Mouse (Mus musculus) kidney, embryonic 16.5 days (tissue): ENCODE results near the gene Sh3bp1. TPM values are rescaled to one million over a fixed set of nuclear protein-coding genes. Genes with fewer than 3 reads are reported as not detected.

Experiments
- ATAC-seq: fragments of 200-750 bp; cut with Nextera tagmentation; 2 replicates; pipeline ENCODE4 v1.8.0; 2017; ENCODE audit warnings: moderate TSS enrichment; ENCODE audit not compliant: low FRiP score, low TSS enrichment
- H3K27ac ChIP-seq: fragments of 300-500 bp; sonication (generic); 2 replicates; pipeline ENCODE4 v1.5.1; 2014; ENCODE audit warnings: low read length
- H3K27me3 ChIP-seq: fragments of 300-500 bp; sonication (generic); 2 replicates; pipeline ENCODE4 v1.6.1; 2014; ENCODE audit warnings: low read length, control low read depth, mixed read lengths; ENCODE audit not compliant: insufficient read depth
- H3K36me3 ChIP-seq: fragments of 300-500 bp; sonication (generic); 2 replicates; pipeline ENCODE4 v1.6.1; 2014; ENCODE audit warnings: low read length, control low read depth, mixed read lengths; ENCODE audit not compliant: insufficient read depth
- H3K4me1 ChIP-seq: fragments of 300-500 bp; sonication (generic); 2 replicates; pipeline ENCODE4 v1.6.1; 2014; ENCODE audit warnings: low read length, control low read depth, mixed read lengths; ENCODE audit not compliant: insufficient read depth
- H3K4me2 ChIP-seq: fragments of 300-500 bp; sonication (generic); replicated peaks from 2 replicates; pipeline ENCODE4 v1.6.1; 2014; ENCODE audit warnings: low read depth, low read length
- H3K4me3 ChIP-seq: fragments of 300-500 bp; sonication (generic); 2 replicates; pipeline ENCODE4 v1.5.1; 2014; ENCODE audit warnings: mild to moderate bottlenecking, low read length
- H3K9ac ChIP-seq: fragments of 300-500 bp; sonication (generic); replicated peaks from 2 replicates; pipeline ENCODE4 v1.6.1; 2014; ENCODE audit warnings: low read length
- H3K9me3 ChIP-seq: fragments of 300-500 bp; sonication (generic); 2 replicates; pipeline ENCODE4 v1.6.1; 2016; ENCODE audit warnings: low read length, control low read depth
- WGBS: fragments of 180-500 bp; shearing (Covaris S2); extraction: QIAGEN DNeasy Blood & Tissue Kit; methylation state at CpG from one replicate; pipeline ENCODE4 v1.1.7; 2014; 5-methylcytosine and 5-hydroxymethylcytosine counted together
- microRNA-seq: library from miRNA; unstranded; fragments of <30 nt; microRNA quantifications from one replicate; pipeline ENCODE4, GENCODE M21; 2016
- polyA plus RNA-seq: library from polyadenylated mRNA; unstranded; fragments of >200 nt; fragmentation: Nextera tagmentation; extraction: Ambion mirVana; gene quantifications from 2 replicates; pipeline ENCODE4 v1.2.1, GENCODE M21; 2015

Sh3bp1 gene
- polyA plus RNA-seq, 1 experiment from 2014 or later = 33.1 TPM

DNA sequence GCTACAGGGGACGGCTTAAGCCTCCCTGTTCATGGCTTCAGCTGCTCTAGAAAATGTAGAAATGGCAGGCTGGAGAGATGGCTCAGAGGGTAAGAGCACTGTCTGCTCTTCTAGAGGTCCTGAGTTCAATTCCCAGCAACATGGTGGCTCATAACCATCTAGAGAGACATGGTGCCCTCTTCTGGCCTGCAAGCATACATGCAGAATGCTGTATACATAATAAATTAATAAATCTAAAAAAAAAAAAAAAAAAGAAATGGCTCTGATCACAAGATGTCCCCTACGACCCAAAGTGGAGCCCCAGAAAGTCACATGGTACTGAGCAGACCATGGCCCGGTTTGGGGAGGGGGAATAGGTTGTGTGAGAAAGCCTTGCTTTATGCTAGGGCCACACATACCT is 56.1 kb downstream of the Sh3bp1 start:
- WGBS = 70% methylated on average over 3 of the region's 3 CpGs

DNA sequence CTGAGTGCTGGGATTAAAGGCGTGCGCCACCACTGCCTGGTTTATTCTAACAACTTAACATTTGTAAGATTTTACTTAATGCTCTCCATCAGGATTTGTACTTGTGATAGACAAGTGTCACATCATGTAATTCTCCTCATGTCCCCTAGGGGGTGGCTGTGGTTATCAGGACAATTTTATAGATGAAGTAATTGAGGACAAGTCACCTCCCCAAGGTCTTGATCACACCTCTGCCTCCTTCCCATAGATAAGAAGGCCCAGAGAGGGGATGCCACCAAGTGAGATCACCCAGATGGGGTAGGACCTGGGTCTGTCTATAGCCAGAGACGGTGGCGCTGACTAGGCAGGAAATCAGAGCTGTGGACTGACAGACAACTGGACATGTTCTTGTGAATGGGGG is 56.8 kb downstream of the Sh3bp1 start:
- Histone ChIP-seq H3K27me3 (no peaks in the 10 kb centered on the region), H3K27ac (peak overlapping the region; percentile 69; the same call in 1 of the 2 replicates), H3K36me3 (0 out of 2 replicates have a peak, but pooled peaks cover 13% of the 10 kb centered on the region), H3K9me3 (no peaks in the 10 kb centered on the region), H3K4me2 (no peak overlapping the region), H3K9ac (no peak overlapping the region), H3K4me3 (no peak overlapping the region), H3K4me1 (peaks cover 12% of the 10 kb centered on the region)
- WGBS = 73% methylated on average over 4 of the region's 4 CpGs
- ATAC-seq = no peak

More for the DNA sequence above, 56.1 kb downstream of the Sh3bp1 start:
- H3K36me3 ChIP-seq = 0 out of 2 replicates have a peak, but pooled peaks cover 12% of the 10 kb centered on the region
- peaks cover 12% of the 10 kb centered on the region for H3K4me1 ChIP-seq
- no peak overlapping the region for H3K4me3 ChIP-seq
- no peak overlapping the region for H3K27ac ChIP-seq
- ATAC-seq = no peak
- H3K9ac ChIP-seq = no peak overlapping the region
- H3K27me3 ChIP-seq = no peaks in the 10 kb centered on the region
- no peak overlapping the region for H3K4me2 ChIP-seq
- H3K9me3 ChIP-seq = no peaks in the 10 kb centered on the region

DNA sequence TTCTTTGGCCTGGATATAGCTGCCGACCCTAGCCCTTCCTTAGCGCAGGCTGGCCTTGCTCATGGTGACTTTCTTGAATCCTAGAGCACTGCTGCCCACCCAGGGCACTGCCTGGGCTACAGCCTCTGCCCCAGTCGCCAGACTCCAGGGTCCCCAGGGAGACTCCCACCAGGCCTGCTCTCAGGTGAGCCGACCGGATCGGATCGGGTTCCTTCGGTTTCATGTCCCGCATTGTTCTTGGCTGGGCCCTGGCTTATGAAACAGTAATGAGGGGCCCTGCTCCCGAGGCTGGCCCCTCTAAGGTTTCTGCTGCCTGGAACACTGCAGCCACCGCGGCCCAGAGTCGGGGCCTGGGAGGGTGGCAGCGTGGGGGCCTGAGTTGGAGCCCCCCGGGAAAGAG is 57.5 kb downstream of the Sh3bp1 start:
- Histone ChIP-seq H3K9ac (peak overlapping the region; percentile 61), H3K36me3 (0 out of 2 replicates have a peak, but pooled peaks cover 8% of the 10 kb centered on the region), H3K27ac (peak overlapping the region; percentile 69)

DNA sequence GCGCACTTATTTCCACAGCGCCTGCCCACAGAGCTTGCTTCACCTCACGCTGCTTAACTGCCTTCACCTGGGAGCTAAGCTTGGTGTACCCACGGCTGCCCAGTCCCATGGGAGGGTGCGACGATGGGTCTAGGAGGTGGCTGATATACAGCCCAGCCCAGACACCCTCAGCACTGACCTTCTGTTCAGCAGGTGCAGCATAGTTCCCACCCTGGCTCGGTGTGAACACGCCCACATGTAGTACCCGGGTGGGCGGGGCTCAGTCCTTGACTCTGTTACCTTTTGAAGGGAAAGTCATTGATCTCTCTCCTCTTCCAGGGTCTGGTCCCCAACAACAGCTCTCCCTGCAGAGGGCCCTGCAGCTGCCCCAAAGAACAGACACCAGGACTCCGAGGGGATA is 60.0 kb downstream of the Sh3bp1 start:
- WGBS = 84% methylated on average over 11 of the region's 11 CpGs
- Histone ChIP-seq H3K4me3 (no peak overlapping the region), H3K27ac (no peak overlapping the region), H3K4me1 (peaks cover 12% of the 10 kb centered on the region), H3K4me2 (no peak overlapping the region), H3K36me3 (0 out of 2 replicates have a peak, but pooled peaks cover 8% of the 10 kb centered on the region), H3K9ac (no peak overlapping the region), H3K9me3 (no peaks in the 10 kb centered on the region), H3K27me3 (no peaks in the 10 kb centered on the region)
- no peak for ATAC-seq

More for the DNA sequence above, 57.5 kb downstream of the Sh3bp1 start:
- Histone ChIP-seq H3K9me3 (no peaks in the 10 kb centered on the region), H3K27me3 (no peaks in the 10 kb centered on the region), H3K4me3 (no peak overlapping the region), H3K4me1 (peaks cover 12% of the 10 kb centered on the region), H3K4me2 (peak overlapping the region; percentile 42)
- peak; percentile 31 for ATAC-seq
- 29% methylated on average over 15 of the region's 15 CpGs for WGBS

DNA sequence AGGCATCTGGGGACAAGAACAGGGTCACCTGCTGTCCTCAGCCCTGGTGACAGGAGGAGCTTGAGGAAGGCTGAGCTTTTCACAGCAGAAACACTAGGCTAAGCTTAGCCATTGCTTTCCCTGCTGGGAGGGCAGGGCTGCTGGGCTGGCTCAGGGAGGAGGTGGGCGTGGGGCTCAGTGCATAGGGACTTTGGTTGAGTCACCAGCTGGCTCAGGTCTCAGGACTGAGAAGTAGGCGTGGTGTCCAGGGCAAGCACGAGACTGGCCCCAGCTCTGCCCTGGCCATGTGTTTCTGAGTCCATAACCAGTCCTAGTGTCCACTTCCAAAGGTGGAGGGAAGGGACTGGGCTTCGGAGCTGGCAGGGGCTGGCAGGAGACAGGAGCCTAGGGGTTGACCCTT is 60.5 kb downstream of the Sh3bp1 start:
- ATAC-seq = no peak
- Histone ChIP-seq H3K27me3 (no peaks in the 10 kb centered on the region), H3K4me1 (peaks cover 12% of the 10 kb centered on the region), H3K9ac (no peak overlapping the region), H3K36me3 (0 out of 2 replicates have a peak, but pooled peaks cover 8% of the 10 kb centered on the region), H3K4me2 (no peak overlapping the region), H3K27ac (no peak overlapping the region), H3K4me3 (no peak overlapping the region), H3K9me3 (no peaks in the 10 kb centered on the region)
- WGBS = 80% methylated on average over 4 of the region's 4 CpGs

Small RNAs within 50 kb of the gene (microRNA-seq; reads per million reads assigned to microRNA genes)
- not detected for gene Mir6955

Other genes with a start within 250 kb of the Sh3bp1 start
- 0.03 and 0.07 TPM in 2 replicates for gene Elfn2, start 181.0 kb upstream of the Sh3bp1 start, polyA plus RNA-seq
- 28.7 and 31.7 TPM in 2 replicates for gene Mfng, start 126.3 kb upstream of the Sh3bp1 start, polyA plus RNA-seq
- gene Card10, start 96.7 kb upstream of the Sh3bp1 start, polyA plus RNA-seq = 9.9 and 10.6 TPM in 2 replicates
- gene Cdc42ep1, start 57.1 kb upstream of the Sh3bp1 start, polyA plus RNA-seq = 58.5 and 59.7 TPM in 2 replicates
- 0.54 and 0.77 TPM in 2 replicates for gene Lgals2, start 44.2 kb upstream of the Sh3bp1 start, polyA plus RNA-seq
- gene Gga1, start 22.6 kb upstream of the Sh3bp1 start, polyA plus RNA-seq = 54.7 and 61.9 TPM in 2 replicates
- 0.37 and 0.70 TPM in 2 replicates for gene Gm49510, start 101 bp upstream of the Sh3bp1 start, polyA plus RNA-seq
- 11.7 and 12.0 TPM in 2 replicates for gene Pdxp, start 14.2 kb downstream of the Sh3bp1 start, polyA plus RNA-seq
- 659 and 673 TPM in 2 replicates for gene Lgals1, start 27.0 kb downstream of the Sh3bp1 start, polyA plus RNA-seq
- gene Nol12, start 35.2 kb downstream of the Sh3bp1 start, polyA plus RNA-seq = 55.0 and 59.9 TPM in 2 replicates
- 67.3 and 78.4 TPM in 2 replicates for gene Triobp, start 48.0 kb downstream of the Sh3bp1 start, polyA plus RNA-seq
- gene H1f0, start 128.7 kb downstream of the Sh3bp1 start, polyA plus RNA-seq = 521 and 528 TPM in 2 replicates
- not detected in 2 replicates for gene Galr3, start 142.1 kb downstream of the Sh3bp1 start, polyA plus RNA-seq
- gene Ankrd54, start 163.1 kb downstream of the Sh3bp1 start, polyA plus RNA-seq = 51.7 and 52.5 TPM in 2 replicates
- 254 and 260 TPM in 2 replicates for gene Eif3l, start 175.4 kb downstream of the Sh3bp1 start, polyA plus RNA-seq
- gene Micall1, start 209.1 kb downstream of the Sh3bp1 start, polyA plus RNA-seq = 8.5 and 8.9 TPM in 2 replicates
- gene Polr2f, start 241.2 kb downstream of the Sh3bp1 start, polyA plus RNA-seq = 264 and 294 TPM in 2 replicates
- 10.1 and 11.9 TPM in 2 replicates for gene 1700088E04Rik, start 241.5 kb downstream of the Sh3bp1 start, polyA plus RNA-seq